Mouse (Mus musculus) urinary bladder, postnatal 25 days (tissue): ENCODE measurements around the gene Lifr.

Experiments
- DNase-seq: peaks from one replicate; pipeline ENCODE4 v3.0.0; 2022; ENCODE audit warnings: low spot score

Gene Lifr

GRCm38 (mm10) chr15:7159869-7160268 is 69.5 kb downstream of the Lifr start:
- no peak for DNase-seq

DNA sequence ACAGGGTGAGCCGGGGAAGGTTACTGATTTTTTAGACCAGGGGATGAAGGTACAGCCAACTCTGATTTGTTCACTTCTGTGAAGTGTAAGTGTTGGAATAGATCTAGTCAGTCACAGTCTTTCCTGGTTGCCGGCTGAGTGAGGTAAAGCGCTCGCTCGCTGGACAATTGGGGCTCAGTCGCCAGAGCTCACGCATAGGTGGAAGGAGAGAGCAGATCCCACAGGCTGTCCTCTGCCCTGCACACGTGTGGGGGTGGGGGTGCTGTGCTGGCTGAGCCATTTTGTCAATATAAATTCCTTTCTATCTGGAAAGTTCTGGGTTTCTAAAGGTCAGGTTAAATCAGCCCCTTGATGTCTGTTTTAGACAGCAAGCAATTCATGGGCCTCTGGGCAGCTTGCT is 69.9 kb downstream of the Lifr start:
- no peak for DNase-seq

GRCm38 (mm10) chr15:7163851-7164250 is 73.4 kb downstream of the Lifr start:
- DNase-seq: no peak

- no peak for DNase-seq
Measured at GRCm38 (mm10) chr15:7166735-7167134, 76.3 kb downstream of the Lifr start.

DNA sequence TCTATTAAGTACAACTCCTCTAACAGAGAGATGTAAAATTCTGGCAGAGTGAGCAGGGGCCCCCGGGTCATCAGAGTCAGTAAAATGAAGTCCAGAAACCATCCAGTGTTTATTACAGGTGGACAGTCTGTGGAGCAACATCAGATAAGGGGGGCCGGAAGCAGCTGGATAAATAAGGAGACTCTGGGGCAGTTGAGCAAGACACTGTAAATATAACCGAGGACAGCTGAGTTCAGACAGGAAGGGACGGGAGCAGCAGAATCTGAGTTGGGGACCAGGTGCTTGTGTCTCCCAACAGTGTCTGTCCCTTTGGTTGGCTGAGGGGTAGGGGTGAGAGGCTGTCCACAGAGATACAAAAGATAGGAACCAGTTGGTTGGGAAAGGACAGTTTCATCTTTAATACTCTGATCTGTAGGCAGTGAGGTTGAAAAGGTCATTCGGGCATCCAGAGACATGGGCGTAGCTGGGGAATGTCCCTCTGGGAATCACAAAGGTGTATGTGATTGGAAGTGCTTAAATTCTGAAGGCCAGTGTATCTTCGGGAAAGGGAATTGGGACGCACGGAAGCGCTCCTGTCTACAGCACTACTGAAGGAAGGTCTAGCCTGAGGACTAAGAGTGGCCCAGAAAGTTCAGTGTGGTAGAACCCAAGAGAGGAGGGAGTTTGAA is 77.0 kb downstream of the Lifr start:
- no peak for DNase-seq

GRCm38 (mm10) chr15:7167906-7168532 is 77.6 kb downstream of the Lifr start:
- no peak for DNase-seq

- DNase-seq: no peak
Measured at GRCm38 (mm10) chr15:7172875-7173274, 82.5 kb downstream of the Lifr start.

- no peak for DNase-seq
Measured at GRCm38 (mm10) chr15:7173346-7173745, 82.9 kb downstream of the Lifr start.

DNA sequence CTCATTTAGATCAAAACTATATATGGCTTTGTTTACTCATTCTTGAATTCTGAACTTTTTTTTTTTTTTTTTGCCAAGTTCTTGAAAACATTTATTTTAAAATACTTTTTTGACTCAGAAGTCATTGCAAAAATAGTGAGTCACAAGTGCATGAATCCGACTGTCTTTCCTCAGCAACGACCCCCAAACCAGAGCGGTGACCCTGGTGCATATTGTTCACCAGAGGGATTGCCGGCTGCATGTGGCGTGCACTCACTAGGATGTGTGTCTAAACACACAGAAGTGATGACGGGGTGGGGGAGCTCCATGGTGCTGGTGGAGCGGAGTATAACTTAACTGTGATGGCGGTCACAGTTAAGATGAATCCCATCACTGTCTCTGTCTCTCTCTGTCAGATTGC is 83.4 kb downstream of the Lifr start:
- no peak for DNase-seq

GRCm38 (mm10) chr15:7180576-7180975 is 90.2 kb downstream of the Lifr start:
- DNase-seq: no peak

- DNase-seq: no peak
Measured at GRCm38 (mm10) chr15:7187682-7188081, 97.3 kb downstream of the Lifr start.

GRCm38 (mm10) chr15:7189678-7190454 is 99.5 kb downstream of the Lifr start:
- no peak for DNase-seq

- DNase-seq: no peak
Measured at GRCm38 (mm10) chr15:7191074-7191473, 100.7 kb downstream of the Lifr start.

DNA sequence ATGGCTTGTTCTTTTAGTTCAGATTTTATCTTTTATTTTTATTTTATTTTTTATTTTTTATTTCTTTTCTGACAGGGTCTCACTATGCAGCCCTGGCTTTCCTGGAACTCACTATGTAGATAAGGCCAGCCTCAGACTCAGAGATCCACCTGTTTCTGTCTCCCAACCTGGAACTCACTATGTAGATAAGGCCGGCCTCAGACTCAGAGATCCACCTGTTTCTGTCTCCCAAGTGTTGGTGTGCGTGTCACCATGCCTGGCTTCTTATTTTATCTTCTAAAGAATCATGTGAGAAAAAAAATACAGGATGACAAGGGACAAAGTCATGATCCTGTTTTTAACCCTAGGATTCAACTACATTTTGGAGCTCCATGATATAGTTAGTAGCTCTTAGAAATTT is 102.2 kb downstream of the Lifr start:
- DNase-seq: no peak

- DNase-seq: no peak
Measured at GRCm38 (mm10) chr15:7194147-7194720, 103.8 kb downstream of the Lifr start.

GRCm38 (mm10) chr15:7194748-7195221 is 104.4 kb downstream of the Lifr start:
- DNase-seq: no peak

DNA sequence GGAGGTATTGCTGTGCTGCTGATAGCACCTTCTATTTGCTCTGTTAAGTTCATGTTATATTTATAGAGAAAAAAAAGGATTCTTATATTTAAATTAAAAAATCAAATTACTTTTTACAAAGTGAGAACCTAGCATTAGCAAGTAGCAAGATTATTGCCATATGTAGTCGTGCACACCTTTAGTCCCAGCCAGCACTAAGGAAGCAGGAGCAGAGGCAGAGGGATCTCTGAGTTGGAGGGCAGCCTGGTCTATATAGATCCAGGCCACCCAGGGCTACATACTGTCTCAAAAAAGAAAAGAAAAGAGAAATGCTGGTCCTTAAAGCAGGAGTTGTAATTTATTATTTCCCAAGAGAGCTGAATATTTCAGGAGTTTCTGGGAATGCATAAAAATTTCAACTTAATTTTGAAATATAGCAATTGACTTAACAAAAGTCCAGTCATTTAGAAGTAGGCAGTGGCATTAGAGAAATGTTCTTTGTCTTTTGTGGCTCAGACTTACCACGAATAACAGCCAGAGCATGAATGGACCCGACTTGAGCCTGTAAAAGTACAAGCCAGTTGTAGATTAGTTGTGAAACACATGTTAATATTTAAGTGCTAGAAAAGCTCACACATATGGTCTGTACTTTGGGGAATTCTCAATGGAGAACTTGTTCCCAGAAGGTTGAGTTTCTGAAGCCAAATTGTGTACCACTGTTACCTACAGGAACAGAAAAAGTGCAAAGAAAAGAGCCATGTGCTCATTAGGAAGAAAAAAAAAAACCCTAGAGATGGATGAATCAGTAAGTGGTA is 107.4 kb downstream of the Lifr start:
- DNase-seq: no peak

DNA sequence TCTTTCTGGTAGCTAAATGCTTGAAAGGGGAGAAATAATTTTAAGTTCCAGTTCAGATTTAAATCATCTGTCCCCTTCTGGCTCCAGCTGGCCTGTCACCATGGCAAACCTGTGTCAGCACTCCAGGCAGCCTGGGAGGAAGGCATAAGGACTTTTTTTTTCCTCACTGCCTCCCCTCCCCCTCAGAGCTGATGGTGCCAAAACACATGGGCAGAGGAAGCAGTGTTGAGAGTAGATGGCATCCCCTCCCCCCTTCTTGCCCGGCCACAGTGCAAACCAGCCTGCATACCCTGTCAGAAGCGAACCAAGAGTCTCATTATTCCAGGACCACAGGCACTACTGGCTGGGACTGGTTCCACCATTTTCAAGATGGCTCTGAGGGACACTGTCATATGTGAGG is 108.4 kb downstream of the Lifr start:
- DNase-seq: no peak

GRCm38 (mm10) chr15:7200286-7200685 is 109.9 kb downstream of the Lifr start:
- DNase-seq: no peak

DNA sequence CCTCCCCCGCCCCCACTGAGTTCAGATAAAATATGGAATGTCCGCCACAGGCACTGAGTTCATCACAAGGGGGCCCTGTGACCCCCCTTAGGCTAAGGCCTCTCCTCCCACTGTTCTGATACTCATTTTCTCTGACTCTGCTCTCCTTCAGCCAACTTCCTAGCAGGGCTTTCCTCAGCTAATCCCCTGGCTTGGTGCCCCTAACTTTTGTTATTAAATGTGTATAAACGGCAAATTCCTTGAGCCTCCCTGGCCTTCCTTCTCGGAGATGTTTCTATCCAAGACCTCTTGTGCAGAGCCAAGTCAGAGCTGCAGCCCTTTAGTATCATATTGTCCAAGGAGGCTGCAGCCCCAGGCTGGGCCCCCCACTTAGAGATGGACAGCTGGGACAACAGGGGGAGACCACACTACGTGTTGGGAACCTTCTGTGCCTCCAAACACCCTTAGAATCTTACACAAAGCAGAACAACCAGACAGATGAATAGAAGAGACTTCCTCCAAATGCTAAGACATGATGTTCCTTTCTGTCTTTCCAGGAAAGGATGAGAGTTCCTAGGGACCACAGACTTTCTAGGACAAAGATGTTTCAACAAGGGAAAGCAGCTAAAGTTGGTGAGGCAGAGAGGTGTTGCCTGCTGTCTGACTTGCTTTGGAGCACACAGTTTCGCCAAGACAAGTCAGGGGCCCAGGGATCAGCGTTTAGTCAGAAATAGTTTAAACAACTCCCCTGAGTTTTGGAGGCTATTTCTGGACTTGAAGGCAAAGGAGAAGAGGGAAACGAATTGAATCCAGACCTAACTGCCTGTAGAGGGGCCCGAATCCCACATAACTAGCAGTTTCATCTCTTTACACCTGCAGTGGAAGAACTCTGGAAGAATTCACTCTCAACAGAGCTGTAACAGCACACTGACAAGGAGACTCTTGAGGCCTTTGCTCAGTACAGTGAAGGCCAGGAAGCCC is 111.3 kb downstream of the Lifr start:
- DNase-seq: peak; percentile 41

- no peak for DNase-seq
Measured at GRCm38 (mm10) chr15:7202981-7203380, 112.6 kb downstream of the Lifr start.
